ENCODE assay signal across 19 mouse cellular contexts in genomic region chr17:64901721-64902623, GRCm38 (mm10).
DNase-seq lines count a peak whose midpoint lies in the region; ATAC-seq and TF ChIP-seq lines count a peak whose summit lies in the region.
"Had no signal": no experiment of that assay in that cellular context is flagged by ENCODE, and none has a peak within 500 bp of the region (broad histone marks: within the 10 kb centered on the region; RNA-seq: fewer than 3 reads in every experiment).

No protein-coding gene starts in this region.

- H3K27me3 ChIP-seq in hindbrain, embryonic 10.5 days (ENCODE audit: insufficient read depth, poor library complexity, severe bottlenecking), result no peaks in the 10 kb centered on the region
- no peaks in the 10 kb centered on the region for H3K27me3 ChIP-seq in hindbrain, postnatal 0 days (ENCODE audit: insufficient read depth, low read length)
- H3K27me3 ChIP-seq in embryonic facial prominence, embryonic 14.5 days (replicated peaks; ENCODE audit: control insufficient read depth, insufficient read depth, low read length), result no peaks in the 10 kb centered on the region
- H3K27me3 ChIP-seq in hindbrain, embryonic 16.5 days (replicated peaks; ENCODE audit: control insufficient read depth, insufficient read depth, low read length), result no peaks in the 10 kb centered on the region
- no peaks in the 10 kb centered on the region for H3K27me3 ChIP-seq in neural tube, embryonic 15.5 days (replicated peaks)
- H3K27me3 ChIP-seq: limb, embryonic 15.5 days; stomach, embryonic 15.5 days had no signal

- H3K4me1 ChIP-seq in hindbrain, embryonic 10.5 days (replicated peaks), result peaks cover 20% of the 10 kb centered on the region
- no peaks in the 10 kb centered on the region for H3K4me1 ChIP-seq in hindbrain, postnatal 0 days (ENCODE audit: insufficient read depth, low read length)
- H3K4me1 ChIP-seq in embryonic facial prominence, embryonic 14.5 days (ENCODE audit: control insufficient read depth, insufficient read depth, low read length), result no peaks in the 10 kb centered on the region
- H3K4me1 ChIP-seq in hindbrain, embryonic 16.5 days (ENCODE audit: control insufficient read depth, insufficient read depth, low read depth, low read length), result no peaks in the 10 kb centered on the region
- peaks cover 14% of the 10 kb centered on the region for H3K4me1 ChIP-seq in neural tube, embryonic 15.5 days
- H3K4me1 ChIP-seq: limb, embryonic 15.5 days; stomach, embryonic 15.5 days had no signal

- no peak overlapping the region for H3K9ac ChIP-seq in hindbrain, postnatal 0 days (replicated peaks; ENCODE audit: low read length)
- 0 out of 2 replicates have a peak overlapping the region, but pooled peaks have one; percentile 11 for H3K9ac ChIP-seq in embryonic facial prominence, embryonic 14.5 days (ENCODE audit: low read depth, low read length)
- no peak overlapping the region for H3K9ac ChIP-seq in hindbrain, embryonic 16.5 days (ENCODE audit: low read depth, low read length)
- H3K9ac ChIP-seq in neural tube, embryonic 15.5 days (replicated peaks), result no peak overlapping the region
- H3K9ac ChIP-seq: limb, embryonic 15.5 days; stomach, embryonic 15.5 days had no signal

- no peaks in the 10 kb centered on the region for H3K9me3 ChIP-seq in hindbrain, embryonic 10.5 days
- no peaks in the 10 kb centered on the region for H3K9me3 ChIP-seq in hindbrain, postnatal 0 days (ENCODE audit: low read length)
- no peaks in the 10 kb centered on the region for H3K9me3 ChIP-seq in embryonic facial prominence, embryonic 14.5 days (ENCODE audit: control insufficient read depth, low read length)
- H3K9me3 ChIP-seq in hindbrain, embryonic 16.5 days (ENCODE audit: control insufficient read depth, low read length), result no peaks in the 10 kb centered on the region
- H3K9me3 ChIP-seq in neural tube, embryonic 15.5 days (replicated peaks), result no peaks in the 10 kb centered on the region
- H3K9me3 ChIP-seq: heart, embryonic 10.5 days; limb, embryonic 15.5 days; stomach, embryonic 15.5 days had no signal

- no peak for TF ChIP-seq CTCF in hindbrain, postnatal 0 days (IDR thresholded peaks at IDR 0.05; ENCODE audit: low read depth)

- no peaks in the 10 kb centered on the region for H3K36me3 ChIP-seq in hindbrain, embryonic 10.5 days
- no peaks in the 10 kb centered on the region for H3K36me3 ChIP-seq in hindbrain, postnatal 0 days (ENCODE audit: insufficient read depth, low read length)
- H3K36me3 ChIP-seq in embryonic facial prominence, embryonic 14.5 days (ENCODE audit: control insufficient read depth, insufficient read depth, low read length), result no peaks in the 10 kb centered on the region
- no peaks in the 10 kb centered on the region for H3K36me3 ChIP-seq in hindbrain, embryonic 16.5 days (ENCODE audit: control insufficient read depth, insufficient read depth, low read length)
- no peaks in the 10 kb centered on the region for H3K36me3 ChIP-seq in neural tube, embryonic 15.5 days
- H3K36me3 ChIP-seq: heart, embryonic 10.5 days; limb, embryonic 15.5 days; stomach, embryonic 15.5 days had no signal

- peak overlapping the region; percentile 53; the same call in 1 of the 2 replicates for H3K27ac ChIP-seq in hindbrain, embryonic 10.5 days
- no peak overlapping the region for H3K27ac ChIP-seq in hindbrain, postnatal 0 days
- no peak overlapping the region for H3K27ac ChIP-seq in embryonic facial prominence, embryonic 14.5 days (replicated peaks; ENCODE audit: low read depth, low read length)
- H3K27ac ChIP-seq in hindbrain, embryonic 16.5 days (ENCODE audit: low read depth, low read length), result no peak overlapping the region
- peak overlapping the region; percentile 3; the same call in 1 of the 2 replicates for H3K27ac ChIP-seq in neural tube, embryonic 15.5 days (replicated peaks)
- H3K27ac ChIP-seq: heart, embryonic 10.5 days; limb, embryonic 15.5 days; macrophage; stomach, embryonic 15.5 days had no signal

- no peak overlapping the region for H3K4me3 ChIP-seq in hindbrain, embryonic 10.5 days
- no peak overlapping the region for H3K4me3 ChIP-seq in hindbrain, postnatal 0 days (ENCODE audit: low read length)
- no peak overlapping the region for H3K4me3 ChIP-seq in embryonic facial prominence, embryonic 14.5 days (ENCODE audit: low read depth, low read length)
- no peak overlapping the region for H3K4me3 ChIP-seq in hindbrain, embryonic 16.5 days (ENCODE audit: low read length)
- no peak overlapping the region for H3K4me3 ChIP-seq in neural tube, embryonic 15.5 days (replicated peaks)
- H3K4me3 ChIP-seq: heart, embryonic 10.5 days; limb, embryonic 15.5 days; stomach, embryonic 15.5 days had no signal

- H3K4me2 ChIP-seq in hindbrain, postnatal 0 days (ENCODE audit: low read depth, low read length), result no peak overlapping the region
- no peak overlapping the region for H3K4me2 ChIP-seq in embryonic facial prominence, embryonic 14.5 days (ENCODE audit: low read depth, low read length)
- H3K4me2 ChIP-seq in hindbrain, embryonic 16.5 days (ENCODE audit: low read length), result no peak overlapping the region
- H3K4me2 ChIP-seq in neural tube, embryonic 15.5 days, result no peak overlapping the region
- H3K4me2 ChIP-seq: limb, embryonic 15.5 days; stomach, embryonic 15.5 days had no signal

- 71% methylated on average over 17 of the region's 17 CpGs for WGBS in hindbrain, embryonic 10.5 days
- WGBS in hindbrain, postnatal 0 days, result 66% methylated on average over 17 of the region's 17 CpGs
- WGBS in embryonic facial prominence, embryonic 14.5 days, result 45% methylated on average over 17 of the region's 17 CpGs
- 55% methylated on average over 17 of the region's 17 CpGs for WGBS in hindbrain, embryonic 16.5 days
- WGBS in neural tube, embryonic 15.5 days, result 48% methylated on average over 17 of the region's 17 CpGs

- no peak for DNase-seq in hindbrain, embryonic 10.5 days (ENCODE audit: low spot score)
- no peak for DNase-seq in hindbrain, postnatal 0 days (ENCODE audit: low spot score)
- DNase-seq in embryonic facial prominence, embryonic 14.5 days (ENCODE audit: low spot score), result peak; percentile 56
- DNase-seq in cerebellum, adult 8-10 months, result no peak
- DNase-seq in heart, postnatal 10 days, result no peak
- DNase-seq: adrenal gland, postnatal 25 days; gastrocnemius, postnatal 25 days; heart, postnatal 4 days; kidney, adult 2 months; kidney, postnatal 4 days; lung, adult 2 months; right cerebral cortex, postnatal 4 days had no signal

- ATAC-seq in hindbrain, postnatal 0 days, result no peak
- ATAC-seq in embryonic facial prominence, embryonic 14.5 days (ENCODE audit: low read depth), result peak; percentile 81
- 0 out of 2 replicates have a peak, but pooled peaks have one; percentile 24 for ATAC-seq in hindbrain, embryonic 16.5 days
- peak; percentile 57; the same call in 1 of the 2 replicates for ATAC-seq in neural tube, embryonic 15.5 days (ENCODE audit: low FRiP score)
- ATAC-seq: activated CD4-positive, CD25-positive, alpha-beta regulatory T cell, adult 4 months had no signal

- intact Hi-C loops in heart, postnatal 10 days (cut with DNase I), result no loop called here

Comparison
In these comparisons a context has a peak if more than half of its experiments do, and no peak if none do; other contexts are left out.
1. H3K27ac ChIP-seq: peak in hindbrain, embryonic 10.5 days (single experiment) and neural tube, embryonic 15.5 days (single experiment); none in hindbrain, postnatal 0 days (single experiment), embryonic facial prominence, embryonic 14.5 days (single experiment) and hindbrain, embryonic 16.5 days (single experiment).